Mouse (Mus musculus) small intestine, adult 2 months (tissue): ENCODE results near the gene Timp3.

Experiments
- CTCF ChIP-seq: fragments of 200-500 bp; IDR thresholded peaks from 2 replicates; pipeline ENCODE4 v1.5.1; 2012; ENCODE audit warnings: low read depth, mild to moderate bottlenecking, control low read depth, inconsistent platforms, low read length, moderate library complexity, mixed read lengths; ENCODE audit not compliant: insufficient replicate concordance, insufficient read length; ENCODE audit errors: extremely low read depth
- POLR2A ChIP-seq: fragments of 200-500 bp; IDR thresholded peaks from 2 replicates; pipeline ENCODE4 v1.6.1; 2012; ENCODE audit warnings: low read depth, mild to moderate bottlenecking, control low read depth, inconsistent platforms, low read length, moderate library complexity

DNA sequence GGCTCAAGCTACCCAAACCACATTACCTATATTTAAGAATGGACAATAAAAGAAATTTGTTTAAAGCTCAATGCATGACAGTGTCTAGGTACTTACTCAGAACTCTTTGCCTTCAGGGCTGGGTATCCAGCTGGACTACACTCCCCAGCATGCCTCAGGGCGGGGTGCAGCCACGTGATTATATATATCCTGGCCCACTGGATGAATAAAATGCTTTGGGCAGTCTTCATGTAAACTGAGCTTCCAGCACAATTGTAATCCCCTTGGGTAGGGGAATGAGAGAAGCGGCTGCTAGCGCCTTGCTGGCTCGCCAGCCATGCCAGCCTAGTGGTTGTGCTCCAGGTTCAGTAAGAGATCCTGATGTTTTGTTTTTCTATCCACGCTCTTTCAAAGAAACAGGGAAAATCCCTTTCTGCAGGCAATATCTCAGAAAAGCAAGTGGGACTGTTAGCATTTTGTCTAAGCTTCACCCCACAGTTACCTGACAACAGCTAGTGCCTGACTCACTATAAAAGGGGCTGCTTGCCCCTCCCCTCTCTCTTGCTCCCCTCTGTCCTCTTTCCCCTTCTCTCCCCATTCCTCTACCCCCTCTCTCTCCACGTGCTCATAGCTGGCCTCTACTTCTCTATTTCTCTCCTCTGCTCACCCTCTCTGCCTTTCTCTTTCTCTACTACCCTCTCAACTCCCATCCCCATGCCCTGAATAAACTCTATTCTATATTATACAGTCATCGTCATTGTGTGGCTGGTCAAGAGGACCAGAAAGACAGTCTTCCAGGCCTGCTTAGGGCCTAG is 76.4 kb downstream of the Timp3 start:
- TF ChIP-seq POLR2A = no peak
- TF ChIP-seq CTCF = no peak
